Mouse (Mus musculus): ENCODE data around the gene Cd79b. TPM values are rescaled to one million over a fixed set of nuclear protein-coding genes. Genes with fewer than 3 reads are reported as not detected.
A peak's percentile ranks its signal among the peaks of the same experiment; 100 is the strongest.

The Cd79b gene
- polyA plus RNA-seq, 1 experiment from 2014 or later: 0.85 TPM

- no peaks in the 10 kb centered on the region for H3K36me3 ChIP-seq (ENCODE audit: control insufficient read depth, insufficient read depth, low read length)
- H3K9ac ChIP-seq (ENCODE audit: low read depth, low read length): no peak overlapping the region
- WGBS: 78% methylated on average over 7 of the region's 7 CpGs
- ATAC-seq: no peak
- no peak overlapping the region for H3K4me3 ChIP-seq (ENCODE audit: low read length)
- no peaks in the 10 kb centered on the region for H3K27me3 ChIP-seq (replicated peaks; ENCODE audit: control insufficient read depth, insufficient read depth, low read length)
- no peak overlapping the region for H3K4me2 ChIP-seq (ENCODE audit: low read length)
- no peaks in the 10 kb centered on the region for H3K9me3 ChIP-seq (ENCODE audit: control insufficient read depth, low read length)
- no peaks in the 10 kb centered on the region for H3K4me1 ChIP-seq (ENCODE audit: control insufficient read depth, insufficient read depth, low read depth, low read length)
- H3K27ac ChIP-seq (ENCODE audit: low read depth, low read length): no peak overlapping the region
Observed at GRCm38 (mm10) chr11:106286206-106286605, 28.4 kb downstream of the Cd79b start.

GRCm38 (mm10) chr11:106284126-106284525 lies 30.4 kb downstream of the Cd79b start:
- Histone ChIP-seq H3K4me3 (ENCODE audit: low read length) (no peak overlapping the region), H3K4me1 (ENCODE audit: control insufficient read depth, insufficient read depth, low read depth, low read length) (no peaks in the 10 kb centered on the region), H3K27ac (ENCODE audit: low read depth, low read length) (no peak overlapping the region), H3K9ac (ENCODE audit: low read depth, low read length) (no peak overlapping the region), H3K9me3 (ENCODE audit: control insufficient read depth, low read length) (no peaks in the 10 kb centered on the region), H3K4me2 (ENCODE audit: low read length) (no peak overlapping the region), H3K36me3 (ENCODE audit: control insufficient read depth, insufficient read depth, low read length) (no peaks in the 10 kb centered on the region), H3K27me3 (replicated peaks; ENCODE audit: control insufficient read depth, insufficient read depth, low read length) (no peaks in the 10 kb centered on the region)
- 61% methylated on average over 8 of the region's 8 CpGs for WGBS
- no peak for ATAC-seq

GRCm38 (mm10) chr11:106283371-106283770 lies 31.2 kb downstream of the Cd79b start:
- Histone ChIP-seq H3K27me3 (replicated peaks; ENCODE audit: control insufficient read depth, insufficient read depth, low read length) (no peaks in the 10 kb centered on the region), H3K4me2 (ENCODE audit: low read length) (no peak overlapping the region), H3K4me3 (ENCODE audit: low read length) (no peak overlapping the region), H3K27ac (ENCODE audit: low read depth, low read length) (no peak overlapping the region), H3K9me3 (ENCODE audit: control insufficient read depth, low read length) (no peaks in the 10 kb centered on the region), H3K4me1 (ENCODE audit: control insufficient read depth, insufficient read depth, low read depth, low read length) (no peaks in the 10 kb centered on the region), H3K9ac (ENCODE audit: low read depth, low read length) (no peak overlapping the region), H3K36me3 (ENCODE audit: control insufficient read depth, insufficient read depth, low read length) (no peaks in the 10 kb centered on the region)
- WGBS: 84% methylated on average over 4 of the region's 4 CpGs
- ATAC-seq: no peak

GRCm38 (mm10) chr11:106282452-106282851 lies 32.1 kb downstream of the Cd79b start:
- ATAC-seq: no peak
- 88% methylated on average over 6 of the region's 6 CpGs for WGBS

GRCm38 (mm10) chr11:106276454-106276853 lies 38.1 kb downstream of the Cd79b start, which contains the start of gene Tcam1:
Tcam1 (plus strand) TSS chr11:106276672.
- no peaks in the 10 kb centered on the region for H3K36me3 ChIP-seq (ENCODE audit: control insufficient read depth, insufficient read depth, low read length)
- H3K9ac ChIP-seq (ENCODE audit: low read depth, low read length): peak within 1 kb of the TSS; percentile 25; the same call in 1 of the 2 replicates
- H3K4me3 ChIP-seq (ENCODE audit: low read length): peak within 1 kb of the TSS; percentile 25
- peak; percentile 69 for ATAC-seq
- 7% methylated on average over 25 of the region's 25 CpGs for WGBS
- H3K27ac ChIP-seq (ENCODE audit: low read depth, low read length): no peak within 1 kb of the TSS
- peak within 1 kb of the TSS; percentile 68 for H3K4me2 ChIP-seq (ENCODE audit: low read length)
- H3K9me3 ChIP-seq (ENCODE audit: control insufficient read depth, low read length): no peaks in the 10 kb centered on the region
- H3K4me1 ChIP-seq (ENCODE audit: control insufficient read depth, insufficient read depth, low read depth, low read length): peaks cover 8% of the 10 kb centered on the region
- no peaks in the 10 kb centered on the region for H3K27me3 ChIP-seq (replicated peaks; ENCODE audit: control insufficient read depth, insufficient read depth, low read length)

More at GRCm38 (mm10) chr11:106282452-106282851, 32.1 kb downstream of the Cd79b start:
- H3K4me2 ChIP-seq (ENCODE audit: low read length): no peak overlapping the region
- H3K9me3 ChIP-seq (ENCODE audit: control insufficient read depth, low read length): no peaks in the 10 kb centered on the region
- H3K9ac ChIP-seq (ENCODE audit: low read depth, low read length): no peak overlapping the region
- H3K36me3 ChIP-seq (ENCODE audit: control insufficient read depth, insufficient read depth, low read length): no peaks in the 10 kb centered on the region
- H3K4me1 ChIP-seq (ENCODE audit: control insufficient read depth, insufficient read depth, low read depth, low read length): no peaks in the 10 kb centered on the region
- H3K4me3 ChIP-seq (ENCODE audit: low read length): no peak overlapping the region
- no peaks in the 10 kb centered on the region for H3K27me3 ChIP-seq (replicated peaks; ENCODE audit: control insufficient read depth, insufficient read depth, low read length)
- H3K27ac ChIP-seq (ENCODE audit: low read depth, low read length): no peak overlapping the region

- peaks cover 13% of the 10 kb centered on the region for H3K4me1 ChIP-seq (ENCODE audit: control insufficient read depth, insufficient read depth, low read depth, low read length)
- no peak overlapping the region for H3K9ac ChIP-seq (ENCODE audit: low read depth, low read length)
- no peak overlapping the region for H3K27ac ChIP-seq (ENCODE audit: low read depth, low read length)
- H3K27me3 ChIP-seq (replicated peaks; ENCODE audit: control insufficient read depth, insufficient read depth, low read length): no peaks in the 10 kb centered on the region
- WGBS: 84% methylated on average over 7 of the region's 7 CpGs
- H3K36me3 ChIP-seq (ENCODE audit: control insufficient read depth, insufficient read depth, low read length): no peaks in the 10 kb centered on the region
- no peak overlapping the region for H3K4me2 ChIP-seq (ENCODE audit: low read length)
- ATAC-seq: no peak
- no peaks in the 10 kb centered on the region for H3K9me3 ChIP-seq (ENCODE audit: control insufficient read depth, low read length)
- H3K4me3 ChIP-seq (ENCODE audit: low read length): no peak overlapping the region
Observed at GRCm38 (mm10) chr11:106274971-106275411, 39.6 kb downstream of the Cd79b start.

- WGBS: 86% methylated on average over 1 of the region's 1 CpGs
- no peak for ATAC-seq
- no peak overlapping the region for H3K27ac ChIP-seq (ENCODE audit: low read depth, low read length)
- H3K4me1 ChIP-seq (ENCODE audit: control insufficient read depth, insufficient read depth, low read depth, low read length): peaks cover 13% of the 10 kb centered on the region
- no peak overlapping the region for H3K4me2 ChIP-seq (ENCODE audit: low read length)
- H3K36me3 ChIP-seq (ENCODE audit: control insufficient read depth, insufficient read depth, low read length): no peaks in the 10 kb centered on the region
- H3K4me3 ChIP-seq (ENCODE audit: low read length): no peak overlapping the region
- H3K9me3 ChIP-seq (ENCODE audit: control insufficient read depth, low read length): no peaks in the 10 kb centered on the region
- H3K9ac ChIP-seq (ENCODE audit: low read depth, low read length): no peak overlapping the region
- no peaks in the 10 kb centered on the region for H3K27me3 ChIP-seq (replicated peaks; ENCODE audit: control insufficient read depth, insufficient read depth, low read length)
Observed at GRCm38 (mm10) chr11:106274374-106274773, 40.2 kb downstream of the Cd79b start.

- Histone ChIP-seq H3K4me2 (ENCODE audit: low read length) (peak overlapping the region; percentile 85; the same call in 1 of the 2 replicates), H3K4me1 (ENCODE audit: control insufficient read depth, insufficient read depth, low read depth, low read length) (peaks cover 18% of the 10 kb centered on the region), H3K36me3 (ENCODE audit: control insufficient read depth, insufficient read depth, low read length) (no peaks in the 10 kb centered on the region), H3K9ac (ENCODE audit: low read depth, low read length) (no peak overlapping the region), H3K9me3 (ENCODE audit: control insufficient read depth, low read length) (no peaks in the 10 kb centered on the region), H3K27ac (ENCODE audit: low read depth, low read length) (no peak overlapping the region), H3K4me3 (ENCODE audit: low read length) (no peak overlapping the region), H3K27me3 (replicated peaks; ENCODE audit: control insufficient read depth, insufficient read depth, low read length) (no peaks in the 10 kb centered on the region)
- no peak for ATAC-seq
- WGBS: 97% methylated on average over 6 of the region's 6 CpGs
Observed at GRCm38 (mm10) chr11:106273811-106274210, 40.8 kb downstream of the Cd79b start.

GRCm38 (mm10) chr11:106273311-106273684 lies 41.3 kb downstream of the Cd79b start:
- H3K27me3 ChIP-seq (replicated peaks; ENCODE audit: control insufficient read depth, insufficient read depth, low read length): no peaks in the 10 kb centered on the region
- peak overlapping the region; percentile 85 for H3K4me2 ChIP-seq (ENCODE audit: low read length)
- H3K27ac ChIP-seq (ENCODE audit: low read depth, low read length): peak overlapping the region; percentile 76
- H3K36me3 ChIP-seq (ENCODE audit: control insufficient read depth, insufficient read depth, low read length): no peaks in the 10 kb centered on the region
- ATAC-seq: peak; percentile 6; the same call in 1 of the 2 replicates
- H3K9ac ChIP-seq (ENCODE audit: low read depth, low read length): peak overlapping the region; percentile 95
- peaks cover 23% of the 10 kb centered on the region for H3K4me1 ChIP-seq (ENCODE audit: control insufficient read depth, insufficient read depth, low read depth, low read length)
- H3K4me3 ChIP-seq (ENCODE audit: low read length): peak overlapping the region; percentile 95
- WGBS: 14% methylated on average over 16 of the region's 16 CpGs
- no peaks in the 10 kb centered on the region for H3K9me3 ChIP-seq (ENCODE audit: control insufficient read depth, low read length)

All from hindbrain, embryonic 16.5 days (tissue).